Mouse (Mus musculus) cortical plate, adult 2 months (tissue): ENCODE data around the gene C2cd3.

Experiments
- CTCF ChIP-seq: fragments of 200-500 bp; IDR thresholded peaks from 2 replicates; pipeline ENCODE4 v1.5.1; 2011; ENCODE audit warnings: mild to moderate bottlenecking, control low read depth, low read length; ENCODE audit not compliant: insufficient read depth; ENCODE audit errors: extremely low read depth
- POLR2A ChIP-seq: fragments of 200-500 bp; IDR thresholded peaks from 2 replicates; pipeline ENCODE4 v1.6.1; 2011; ENCODE audit warnings: mild to moderate bottlenecking, low read length, control low read depth; ENCODE audit not compliant: insufficient read depth; ENCODE audit errors: extremely low read depth

DNA sequence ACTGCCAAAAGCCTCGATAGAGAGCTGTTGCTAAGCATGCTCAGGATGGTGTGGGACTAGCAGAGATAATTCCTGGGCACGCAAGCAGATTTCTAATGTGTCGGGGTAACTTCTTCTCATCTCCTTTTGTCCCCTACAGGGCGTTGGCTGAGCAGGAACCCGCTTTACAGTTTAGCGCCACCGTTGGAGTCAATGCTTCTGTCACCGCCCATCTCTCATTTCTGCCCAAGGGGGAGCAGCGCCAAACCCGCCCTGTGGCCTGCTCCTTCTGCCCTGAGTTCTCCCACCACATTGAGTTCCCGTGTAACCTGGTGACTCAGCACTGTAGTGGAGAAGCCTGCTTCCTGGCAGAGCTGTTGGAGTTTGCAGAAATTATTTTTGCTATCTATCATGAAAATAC, 57.9 kb downstream of the C2cd3 start:
- no peak for TF ChIP-seq POLR2A
- TF ChIP-seq CTCF, result no peak
